Mouse (Mus musculus): ENCODE measurements around the gene Adgre1.
"Not testable (repeated sequence)": the region's sequence is repeated elsewhere in the genome, so short reads cannot be mapped to it uniquely, and the experiment has no call there.

Gene Adgre1

GRCm38 (mm10) chr17:57358441-57358840, at the start of gene Adgre1:
TSS of gene Adgre1 (plus strand) at chr17:57358691.
- DNase-seq = peak; percentile 49

GRCm38 (mm10) chr17:57311801-57312200, 46.7 kb upstream of the Adgre1 start:
- DNase-seq = no peak

- no peak for DNase-seq
Measured at GRCm38 (mm10) chr17:57327615-57328014, 30.9 kb upstream of the Adgre1 start.

- no peak for DNase-seq
Measured at GRCm38 (mm10) chr17:57328944-57329343, 29.5 kb upstream of the Adgre1 start.

GRCm38 (mm10) chr17:57330993-57331392, 27.5 kb upstream of the Adgre1 start:
- no peak for DNase-seq

GRCm38 (mm10) chr17:57332241-57332640, 26.2 kb upstream of the Adgre1 start:
- no peak for DNase-seq

- DNase-seq = no peak
Measured at GRCm38 (mm10) chr17:57334001-57334760, 24.3 kb upstream of the Adgre1 start.

GRCm38 (mm10) chr17:57334761-57335150, 23.7 kb upstream of the Adgre1 start:
- peak; percentile 64 for DNase-seq

- not testable (repeated sequence) for DNase-seq
Measured at GRCm38 (mm10) chr17:57335194-57335593, 23.3 kb upstream of the Adgre1 start.

- DNase-seq = peak; percentile 87
Measured at GRCm38 (mm10) chr17:57335673-57336303, 22.7 kb upstream of the Adgre1 start.

- DNase-seq = no peak
Measured at GRCm38 (mm10) chr17:57337996-57338395, 20.5 kb upstream of the Adgre1 start.

- no peak for DNase-seq
Measured at GRCm38 (mm10) chr17:57339298-57339697, 19.2 kb upstream of the Adgre1 start.

GRCm38 (mm10) chr17:57341568-57341967, 16.9 kb upstream of the Adgre1 start:
- no peak for DNase-seq

GRCm38 (mm10) chr17:57344029-57344707, 14.3 kb upstream of the Adgre1 start:
- DNase-seq = no peak

- peak; percentile 61 for DNase-seq
Measured at GRCm38 (mm10) chr17:57347017-57347416, 11.5 kb upstream of the Adgre1 start.

GRCm38 (mm10) chr17:57347781-57348180, 10.7 kb upstream of the Adgre1 start:
- DNase-seq = no peak

GRCm38 (mm10) chr17:57349067-57349466, 9.4 kb upstream of the Adgre1 start:
- no peak for DNase-seq

- no peak for DNase-seq
Measured at GRCm38 (mm10) chr17:57350212-57350611, 8.3 kb upstream of the Adgre1 start.

- no peak for DNase-seq
Measured at GRCm38 (mm10) chr17:57351107-57351506, 7.4 kb upstream of the Adgre1 start.

- no peak for DNase-seq
Measured at GRCm38 (mm10) chr17:57359485-57360241, 1.2 kb downstream of the Adgre1 start.

Data from layer of hippocampus, adult 9-11 months (tissue).